Mouse (Mus musculus) thymus, postnatal 36 days (tissue): ENCODE results near the gene Hdc.

Experiments
- DNase-seq, 2 experiments: peaks; one replicate each; pipeline ENCODE4 v3.0.0; 2022; ENCODE audit warnings: mixed read lengths in 2 of 2

Hdc gene

GRCm38 (mm10) chr2:126551896-126552295 lies 67.2 kb downstream of the Hdc start:
- DNase-seq = no peak

- no peak for DNase-seq
These were observed 67.7 kb downstream of the Hdc start for GRCm38 (mm10) chr2:126551244-126551890.

GRCm38 (mm10) chr2:126549681-126550080 lies 69.4 kb downstream of the Hdc start:
- DNase-seq = no peak

- no peak for DNase-seq
These were observed 72.7 kb downstream of the Hdc start for GRCm38 (mm10) chr2:126546392-126546791.

- no peak for DNase-seq
These were observed 73.8 kb downstream of the Hdc start for GRCm38 (mm10) chr2:126545297-126545696.
